Mouse (Mus musculus) urinary bladder, adult 2 months (tissue): ENCODE data around the gene Gm3327. TPM values are rescaled to one million over a fixed set of nuclear protein-coding genes. Genes with fewer than 3 reads are reported as not detected.
"Not testable (repeated sequence)": the region's sequence is repeated elsewhere in the genome, so short reads cannot be mapped to it uniquely, and the experiment has no call there.

ENCODE experiments used
- DNase-seq: peaks from one replicate; pipeline ENCODE4 v3.0.0; 2022; ENCODE audit warnings: low spot score
- polyA plus RNA-seq: library from polyadenylated mRNA; depleted of rRNA; stranded (reverse); fragments of >200 nt; gene quantifications from 2 replicates; pipeline ENCODE4 v1.2.3, GENCODE M21; 2012; rRNA removed

Gene Gm3327
- not detected in 2 replicates for polyA plus RNA-seq

DNA sequence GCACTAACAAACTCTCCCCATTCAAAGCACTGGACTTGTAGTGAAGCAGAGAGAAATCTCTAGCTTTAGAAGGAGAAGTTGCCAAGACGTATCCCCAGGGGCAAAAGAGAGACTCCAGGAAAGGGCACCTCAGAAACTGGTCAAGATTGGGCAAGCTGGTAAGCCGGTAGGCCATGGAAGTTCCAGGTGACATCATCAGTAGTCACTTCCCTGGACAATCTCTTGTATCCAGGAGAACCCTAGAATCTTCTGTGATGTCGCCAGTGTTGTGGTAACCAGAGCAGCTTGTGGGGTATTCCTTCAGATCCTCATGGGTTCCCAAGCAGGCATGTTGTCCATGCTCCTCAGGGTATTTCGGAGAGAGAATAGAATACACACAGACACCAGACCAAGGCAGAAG is at the start of gene Gm3327:
Gm3327 (plus strand) TSS at position 301 of the 400 bp plus-strand sequence.
- not testable (repeated sequence) for DNase-seq

DNA sequence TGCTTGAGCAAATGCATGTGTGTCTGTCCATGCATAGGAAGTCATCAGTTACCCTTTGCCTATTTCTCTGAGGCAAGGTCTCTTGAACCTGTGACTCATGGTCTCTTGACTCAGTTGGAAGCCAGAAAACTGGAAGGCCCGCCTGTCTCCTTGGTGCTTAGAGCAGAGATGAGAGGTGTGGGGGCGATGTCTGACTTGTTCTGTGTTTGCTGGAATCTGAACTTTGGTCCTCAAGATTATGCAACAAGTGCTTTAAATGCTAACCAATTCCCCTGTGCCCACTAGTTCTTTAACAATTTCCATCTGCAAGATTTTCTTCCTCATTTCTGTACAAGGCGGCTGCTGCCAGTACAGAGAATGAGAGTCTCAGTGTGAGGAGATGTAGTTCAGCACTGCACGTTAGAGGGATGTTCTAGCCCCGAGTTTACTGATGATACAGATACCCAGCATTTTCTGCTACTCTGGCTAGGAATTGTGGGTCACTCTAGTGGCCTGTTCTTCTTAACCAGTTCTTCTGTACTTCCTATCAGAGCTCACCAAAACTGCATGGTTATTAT is 45.8 kb upstream of the Gm3327 start:
- DNase-seq = not testable (repeated sequence)

DNA sequence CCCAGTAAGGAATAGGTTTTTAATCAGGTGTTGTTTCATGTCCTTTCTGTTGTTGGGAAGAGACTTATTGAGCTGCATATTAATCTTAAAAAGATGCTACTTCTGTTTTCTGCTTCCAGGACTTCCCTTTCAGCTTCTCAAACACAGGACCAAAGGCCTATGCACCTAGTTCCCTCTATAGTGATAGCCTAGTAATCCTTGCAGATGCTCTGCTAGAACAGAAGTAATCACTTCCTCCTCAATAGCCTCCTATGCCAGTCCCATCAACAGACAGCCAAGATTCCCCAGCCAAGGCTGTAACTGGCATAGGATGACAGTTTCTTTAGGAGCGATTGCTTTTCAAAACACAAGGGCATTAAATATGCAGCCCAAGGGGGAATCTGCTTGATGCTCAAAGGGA is 37.1 kb upstream of the Gm3327 start:
- not testable (repeated sequence) for DNase-seq

DNA sequence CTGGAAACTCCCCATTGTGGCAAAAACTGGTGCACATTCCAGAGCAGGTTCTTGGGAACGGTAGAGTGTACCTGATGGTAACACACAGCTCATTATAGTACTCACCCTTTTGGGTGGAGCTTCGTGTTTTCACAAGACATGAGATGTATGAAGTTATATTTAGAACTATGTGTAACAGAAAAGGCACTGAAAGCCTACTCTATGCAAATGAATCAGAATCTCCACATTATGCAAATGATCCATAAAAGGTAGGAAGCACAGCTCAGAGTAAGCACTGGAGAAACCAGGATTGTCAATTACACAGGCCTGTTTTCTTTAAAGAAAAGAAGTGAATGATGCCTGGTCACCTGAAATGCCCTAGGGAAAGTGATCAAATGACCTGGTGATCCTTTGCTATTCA is 36.1 kb upstream of the Gm3327 start:
- not testable (repeated sequence) for DNase-seq

DNA sequence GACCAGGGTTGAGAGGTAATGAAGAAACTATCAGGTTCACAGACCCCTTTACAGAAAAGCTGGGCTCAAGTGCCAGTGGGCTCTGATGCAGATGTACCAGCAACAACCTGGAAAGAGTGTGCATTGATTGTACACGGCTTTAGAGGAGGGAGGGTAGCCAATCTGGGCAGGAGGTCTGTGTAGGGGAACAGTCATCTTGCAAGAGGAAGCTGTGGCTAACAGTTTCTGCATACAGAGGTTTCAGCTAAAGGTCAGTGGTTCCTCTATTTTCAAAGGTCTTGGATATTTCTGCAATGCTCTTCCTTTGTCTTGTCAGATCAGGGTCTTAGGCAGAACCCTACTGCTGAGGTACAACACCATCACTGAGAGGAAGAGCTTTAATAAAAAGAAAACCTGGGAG is 32.1 kb upstream of the Gm3327 start:
- DNase-seq = not testable (repeated sequence)

DNA sequence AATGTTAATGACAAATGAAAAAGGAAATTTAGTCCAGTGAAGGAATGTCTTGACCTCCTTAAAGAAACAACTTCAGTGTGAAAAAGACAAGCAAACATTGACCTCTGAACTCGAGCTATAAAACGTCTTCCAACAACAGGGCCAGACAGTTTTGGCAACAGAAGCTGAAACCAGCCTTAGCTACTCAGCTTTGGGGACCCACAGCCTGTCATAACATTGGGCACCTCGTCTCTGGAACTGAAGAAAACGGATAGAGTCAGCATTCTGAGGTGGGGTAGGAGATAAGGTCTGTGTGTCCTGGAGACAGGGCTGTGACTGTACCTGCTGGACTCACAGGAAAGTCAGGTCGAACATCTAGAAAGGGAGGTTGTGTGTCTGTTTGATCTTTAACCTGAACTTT is 29.2 kb upstream of the Gm3327 start:
- not testable (repeated sequence) for DNase-seq

DNA sequence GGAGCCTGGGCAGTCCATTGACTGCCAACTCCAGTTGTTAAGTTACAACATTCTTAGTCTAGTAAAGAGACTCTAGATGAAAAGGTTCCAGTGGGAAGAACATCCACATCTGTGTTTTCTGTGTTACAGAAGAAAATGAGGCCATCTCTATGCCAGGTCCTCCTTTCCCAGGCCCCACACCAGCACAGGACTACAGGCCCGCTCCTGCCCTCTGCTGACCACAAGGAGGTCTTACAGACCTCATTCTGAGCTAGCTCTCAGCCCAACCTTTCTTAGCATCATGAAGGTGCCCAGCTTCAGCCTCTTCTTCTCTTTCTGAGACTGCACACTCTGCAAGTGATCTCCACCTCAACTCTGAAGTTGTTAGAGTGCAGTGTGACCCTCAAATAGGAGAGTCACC is 23.6 kb upstream of the Gm3327 start:
- DNase-seq = not testable (repeated sequence)

DNA sequence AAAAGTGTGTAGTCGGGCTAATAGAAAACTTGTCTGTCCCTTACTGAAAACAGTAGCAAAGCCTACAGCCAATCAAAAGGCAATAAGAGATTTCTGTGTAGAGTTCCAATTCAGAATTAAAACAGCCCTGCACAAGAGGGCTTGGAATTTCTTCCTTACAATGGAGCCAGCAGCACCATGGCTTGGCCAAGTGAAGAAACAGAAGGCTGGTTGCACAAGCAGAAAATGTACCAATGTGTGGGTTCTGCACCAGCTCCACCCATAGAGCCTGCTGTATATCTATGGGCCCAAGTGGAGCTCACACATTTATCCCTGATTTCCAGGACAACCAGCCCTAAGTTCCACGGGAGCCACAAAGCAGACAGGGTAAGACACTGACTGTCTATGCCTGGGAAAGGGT is 21.3 kb upstream of the Gm3327 start, which contains the start of gene Ear2:
Ear2 (plus strand) TSS at position 301 of the 400 bp plus-strand sequence.
- not testable (repeated sequence) for DNase-seq

DNA sequence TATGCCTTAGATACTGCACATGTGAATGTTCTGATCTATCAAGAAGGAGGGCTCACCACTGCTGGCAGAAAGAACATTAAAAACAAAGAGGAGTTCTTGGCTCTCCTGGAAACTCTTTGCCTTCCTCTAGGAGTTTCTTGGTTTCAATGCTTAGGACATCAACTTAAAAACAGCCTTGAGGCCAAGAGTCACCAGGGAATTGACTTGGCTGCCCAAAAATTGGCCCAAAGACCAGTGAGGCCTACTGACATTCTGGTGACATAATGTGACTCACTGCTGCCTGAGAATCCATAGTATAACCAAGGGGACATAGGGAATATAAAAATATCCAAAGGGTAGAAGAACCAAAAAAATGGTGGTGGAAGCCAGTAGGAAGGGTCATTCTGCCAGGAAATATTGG is 12.7 kb upstream of the Gm3327 start:
- no peak for DNase-seq

Other genes with a start within 250 kb of the Gm3327 start
- gene Ear1, start 248.3 kb upstream of the Gm3327 start, polyA plus RNA-seq = 0.12 TPM in 1 of 2 replicates, not detected in the other
- gene Ear10, start 200.3 kb upstream of the Gm3327 start, polyA plus RNA-seq = not detected in 2 replicates
- gene Gm8113, start 198.5 kb upstream of the Gm3327 start, polyA plus RNA-seq = 4.3 and 5.7 TPM in 2 replicates
- not detected in 2 replicates for gene Ang5, start 166.8 kb upstream of the Gm3327 start, polyA plus RNA-seq
- gene Ang6, start 121.6 kb upstream of the Gm3327 start, polyA plus RNA-seq = not detected in 2 replicates
- 16.7 and 16.8 TPM in 2 replicates for gene Ear2, start 21.2 kb upstream of the Gm3327 start, polyA plus RNA-seq
- not detected in 2 replicates for gene Gm8212, start 73.8 kb downstream of the Gm3327 start, polyA plus RNA-seq
- gene 4930503E14Rik, start 89.4 kb downstream of the Gm3327 start, polyA plus RNA-seq = not detected in 2 replicates
- gene Gm8220, start 161.7 kb downstream of the Gm3327 start, polyA plus RNA-seq = not detected in 2 replicates
- not detected in 2 replicates for gene Gm5930, start 214.7 kb downstream of the Gm3327 start, polyA plus RNA-seq
- not detected in 2 replicates for gene Gm8229, start 241.5 kb downstream of the Gm3327 start, polyA plus RNA-seq